Mouse (Mus musculus) E14TG2a.4 (cell line): Measurements from ENCODE around the gene Cflar.

Source experiments
- H3K27me3 ChIP-seq: 2 replicates; pipeline ENCODE4 v1.6.1; 2014; ENCODE audit warnings: low read length, control low read depth; ENCODE audit not compliant: insufficient read depth
- H3K36me3 ChIP-seq: 2 replicates; pipeline ENCODE4 v1.6.1; 2014; ENCODE audit warnings: low read length, control low read depth; ENCODE audit not compliant: insufficient read depth
- H3K4me1 ChIP-seq: replicated peaks from 2 replicates; pipeline ENCODE4 v1.6.1; 2014; ENCODE audit warnings: low read depth, low read length, control low read depth
- H3K4me3 ChIP-seq: replicated peaks from 2 replicates; pipeline ENCODE4 v1.5.1; 2014; ENCODE audit warnings: mild to moderate bottlenecking, low read length
- H3K9me3 ChIP-seq: 2 replicates; pipeline ENCODE4 v1.6.1; 2014; ENCODE audit warnings: low read length, control low read depth
- CTCF ChIP-seq: conservative IDR thresholded peaks from 2 replicates; pipeline ENCODE4 v1.5.1; 2014; ENCODE audit warnings: low read length
- NANOG ChIP-seq: IDR thresholded peaks from 2 replicates; pipeline ENCODE4 v1.6.1; 2014; ENCODE audit warnings: borderline replicate concordance, low read length, mixed read lengths
- POU5F1 ChIP-seq: IDR thresholded peaks from 2 replicates; pipeline ENCODE4 v1.6.1; 2014; ENCODE audit warnings: low read length, borderline replicate concordance

The Cflar gene

DNA sequence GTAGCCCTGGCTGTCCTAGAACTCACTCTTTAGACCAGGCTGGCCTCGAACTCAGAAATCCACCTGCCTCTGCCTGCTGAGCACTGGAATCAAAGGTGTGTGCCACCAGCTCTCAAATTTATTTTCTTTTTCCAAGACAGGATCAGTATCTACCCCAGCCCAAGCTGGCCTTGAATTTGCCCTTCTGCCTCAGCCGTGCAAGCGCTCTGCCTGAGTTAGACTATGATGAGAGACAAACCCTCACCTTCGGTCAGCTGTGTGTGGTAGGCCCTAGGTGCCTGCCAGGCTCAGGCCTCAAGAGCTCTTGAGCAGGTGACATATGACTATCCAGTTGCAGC is 5.5 kb downstream of the Cflar start:
- H3K27me3 ChIP-seq: no peaks in the 10 kb centered on the region
- H3K9me3 ChIP-seq: peaks cover 4% of the 10 kb centered on the region; the same call in 1 of the 2 replicates
- TF ChIP-seq POU5F1 (no peak), CTCF (no peak), NANOG (no peak)
- peaks cover 28% of the 10 kb centered on the region for H3K36me3 ChIP-seq
- H3K4me1 ChIP-seq: peaks cover 19% of the 10 kb centered on the region
- no peak overlapping the region for H3K4me3 ChIP-seq

DNA sequence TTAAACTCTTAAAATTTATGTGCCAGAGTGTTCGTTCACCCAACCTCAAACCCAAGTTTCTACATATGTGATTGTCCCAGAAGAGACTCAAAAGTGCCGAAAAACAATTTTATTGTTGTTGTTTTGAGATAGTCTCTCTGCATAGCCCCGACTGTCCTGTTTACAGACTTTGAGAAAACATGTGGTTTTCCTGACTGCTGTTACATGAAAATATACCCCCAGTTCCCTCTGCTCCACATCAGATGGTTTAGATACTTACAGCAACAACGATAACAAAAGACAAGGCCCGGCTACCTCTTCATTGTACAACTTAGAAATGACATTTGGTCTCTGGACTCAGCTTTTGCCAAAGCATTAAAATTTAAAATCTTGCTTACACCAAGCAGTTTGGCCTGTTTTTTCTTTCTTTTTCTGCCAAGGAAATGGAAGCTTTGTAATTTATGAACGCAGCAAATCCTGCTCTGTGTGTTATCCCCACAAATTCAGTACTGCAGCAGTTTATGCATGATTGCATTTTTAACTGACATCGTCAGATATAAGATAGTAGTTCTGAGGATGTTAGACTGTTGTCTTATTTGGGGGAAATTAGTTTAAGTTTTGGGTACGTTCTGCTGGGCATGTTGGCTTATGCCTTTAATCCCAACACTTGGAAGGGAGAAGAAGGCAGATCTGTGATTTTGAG is 6.4 kb downstream of the Cflar start:
- TF ChIP-seq NANOG (no peak), POU5F1 (no peak), CTCF (no peak)
- Histone ChIP-seq H3K4me3 (no peak overlapping the region), H3K9me3 (peaks cover 4% of the 10 kb centered on the region; the same call in 1 of the 2 replicates), H3K36me3 (peaks cover 28% of the 10 kb centered on the region), H3K27me3 (no peaks in the 10 kb centered on the region), H3K4me1 (peaks cover 15% of the 10 kb centered on the region)

DNA sequence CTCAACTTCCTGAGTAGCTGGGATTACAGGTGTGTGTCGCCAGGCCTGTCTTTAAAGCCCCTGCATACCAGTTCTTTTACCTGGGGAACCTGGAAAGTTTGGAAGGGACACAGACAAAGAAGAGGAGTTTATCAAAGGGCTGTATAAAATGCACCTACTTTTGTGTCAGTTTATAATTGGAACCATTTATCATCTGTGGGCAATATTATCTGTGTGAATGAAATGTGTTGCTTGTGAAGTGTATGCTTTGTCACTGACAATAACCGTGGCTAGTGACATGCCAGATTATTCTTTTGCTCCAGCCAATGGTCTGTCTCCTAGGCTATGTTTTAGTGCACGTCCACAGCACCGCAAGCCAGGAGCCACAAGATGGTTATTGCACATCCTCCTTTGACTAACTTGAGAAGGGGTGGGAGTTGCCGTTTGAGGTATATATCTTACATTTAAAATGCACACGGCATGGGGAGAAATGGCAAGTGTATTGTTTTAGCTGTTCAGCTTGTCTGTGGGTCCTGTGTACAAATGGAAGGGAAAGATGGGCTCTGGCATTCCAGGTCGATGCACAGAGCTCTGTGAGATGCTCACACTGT is 8.1 kb downstream of the Cflar start:
- H3K9me3 ChIP-seq: peaks cover 4% of the 10 kb centered on the region; the same call in 1 of the 2 replicates
- TF ChIP-seq POU5F1: no peak
- no peak for TF ChIP-seq NANOG
- TF ChIP-seq CTCF: no peak
- peaks cover 8% of the 10 kb centered on the region; the same call in 1 of the 2 replicates for H3K4me1 ChIP-seq
- peaks cover 28% of the 10 kb centered on the region for H3K36me3 ChIP-seq
- no peak overlapping the region for H3K4me3 ChIP-seq
- no peaks in the 10 kb centered on the region for H3K27me3 ChIP-seq

DNA sequence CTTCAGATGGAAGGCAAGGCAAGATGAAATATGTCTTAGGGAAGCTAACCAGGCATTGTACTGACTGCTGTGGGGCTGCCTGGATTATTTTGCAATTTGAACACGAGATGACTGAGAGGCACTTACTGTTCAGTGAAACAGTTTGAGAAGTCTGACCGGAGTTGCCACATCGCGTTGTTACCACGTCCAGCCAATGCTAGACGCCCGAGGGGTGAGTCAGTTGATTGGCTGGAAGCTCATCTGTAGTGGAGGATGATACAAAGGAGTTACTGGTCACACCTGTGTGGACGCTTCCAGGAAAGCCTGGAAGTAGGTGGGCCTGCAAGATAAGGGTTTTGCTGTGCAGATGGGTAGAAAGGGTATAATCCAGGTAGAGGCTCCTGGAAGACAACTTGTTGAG is 8.8 kb downstream of the Cflar start:
- Histone ChIP-seq H3K9me3 (peaks cover 4% of the 10 kb centered on the region; the same call in 1 of the 2 replicates), H3K36me3 (peaks cover 23% of the 10 kb centered on the region), H3K27me3 (no peaks in the 10 kb centered on the region), H3K4me3 (no peak overlapping the region), H3K4me1 (peaks cover 7% of the 10 kb centered on the region; the same call in 1 of the 2 replicates)
- TF ChIP-seq NANOG: no peak
- no peak for TF ChIP-seq CTCF
- no peak for TF ChIP-seq POU5F1

DNA sequence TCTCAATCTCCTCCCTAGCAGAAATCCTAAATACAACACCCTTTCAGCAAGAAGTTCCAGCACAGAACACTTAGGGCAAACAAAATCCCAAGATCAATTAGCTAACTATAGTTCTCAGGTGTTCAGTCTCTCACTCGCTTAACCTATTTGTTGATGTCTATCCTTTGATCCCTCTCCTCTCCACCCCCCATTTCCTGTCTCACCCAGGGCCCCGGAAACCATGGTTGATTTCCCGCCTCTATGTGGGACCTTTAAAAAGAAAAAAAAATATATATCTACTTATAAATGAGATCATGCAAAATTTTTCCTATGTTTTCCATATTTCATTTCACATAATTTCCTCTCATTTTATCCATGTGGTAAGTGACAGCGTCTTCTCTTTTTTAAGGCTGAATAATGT is 9.7 kb downstream of the Cflar start:
- Histone ChIP-seq H3K9me3 (peaks cover 4% of the 10 kb centered on the region; the same call in 1 of the 2 replicates), H3K27me3 (no peaks in the 10 kb centered on the region), H3K36me3 (peaks cover 14% of the 10 kb centered on the region), H3K4me1 (peaks cover 13% of the 10 kb centered on the region), H3K4me3 (no peak overlapping the region)
- TF ChIP-seq POU5F1 (no peak), CTCF (no peak), NANOG (no peak)

DNA sequence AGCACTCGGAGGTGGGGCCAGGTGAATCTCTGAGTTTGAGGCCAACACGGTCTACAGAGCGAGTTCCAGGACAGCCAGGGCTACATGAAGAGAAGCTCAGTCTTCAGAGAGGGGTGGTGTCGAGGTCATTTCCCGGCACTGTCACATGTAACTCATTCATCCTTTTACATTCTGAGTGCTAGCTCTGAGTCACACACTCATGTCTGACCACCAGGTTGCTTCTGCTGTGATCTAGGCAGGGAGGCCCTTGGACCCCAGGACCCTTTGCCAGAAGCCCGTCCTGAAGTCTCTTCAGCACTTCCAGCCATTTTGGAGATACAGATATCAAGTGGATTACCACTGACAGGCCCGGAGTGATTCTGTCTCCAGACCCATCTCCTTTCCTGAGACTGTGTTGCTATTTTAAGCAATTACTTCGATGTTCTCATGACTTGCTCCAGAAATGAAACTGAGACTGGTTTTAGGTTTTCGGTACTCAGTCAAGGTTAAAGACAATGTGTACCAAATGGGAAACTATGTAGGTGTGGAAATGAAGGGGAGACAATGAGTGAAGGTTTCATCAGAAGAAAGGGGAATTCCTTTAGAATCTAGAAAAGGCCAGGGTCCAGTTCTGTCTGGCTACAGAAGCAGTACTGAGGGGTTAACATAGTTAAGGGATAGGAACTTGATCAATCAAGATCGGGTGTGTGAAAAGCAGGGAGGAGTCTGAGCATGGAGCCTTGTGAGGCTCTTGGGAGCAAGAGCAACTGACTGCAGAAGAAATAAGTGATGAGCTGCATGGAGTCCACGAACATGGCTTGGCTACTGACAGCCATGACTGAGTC is 11.0 kb downstream of the Cflar start:
- Histone ChIP-seq H3K27me3 (no peaks in the 10 kb centered on the region), H3K4me1 (peaks cover 14% of the 10 kb centered on the region), H3K4me3 (no peak overlapping the region), H3K9me3 (peaks cover 4% of the 10 kb centered on the region; the same call in 1 of the 2 replicates), H3K36me3 (peaks cover 7% of the 10 kb centered on the region)
- TF ChIP-seq POU5F1 (no peak), NANOG (no peak), CTCF (no peak)

DNA sequence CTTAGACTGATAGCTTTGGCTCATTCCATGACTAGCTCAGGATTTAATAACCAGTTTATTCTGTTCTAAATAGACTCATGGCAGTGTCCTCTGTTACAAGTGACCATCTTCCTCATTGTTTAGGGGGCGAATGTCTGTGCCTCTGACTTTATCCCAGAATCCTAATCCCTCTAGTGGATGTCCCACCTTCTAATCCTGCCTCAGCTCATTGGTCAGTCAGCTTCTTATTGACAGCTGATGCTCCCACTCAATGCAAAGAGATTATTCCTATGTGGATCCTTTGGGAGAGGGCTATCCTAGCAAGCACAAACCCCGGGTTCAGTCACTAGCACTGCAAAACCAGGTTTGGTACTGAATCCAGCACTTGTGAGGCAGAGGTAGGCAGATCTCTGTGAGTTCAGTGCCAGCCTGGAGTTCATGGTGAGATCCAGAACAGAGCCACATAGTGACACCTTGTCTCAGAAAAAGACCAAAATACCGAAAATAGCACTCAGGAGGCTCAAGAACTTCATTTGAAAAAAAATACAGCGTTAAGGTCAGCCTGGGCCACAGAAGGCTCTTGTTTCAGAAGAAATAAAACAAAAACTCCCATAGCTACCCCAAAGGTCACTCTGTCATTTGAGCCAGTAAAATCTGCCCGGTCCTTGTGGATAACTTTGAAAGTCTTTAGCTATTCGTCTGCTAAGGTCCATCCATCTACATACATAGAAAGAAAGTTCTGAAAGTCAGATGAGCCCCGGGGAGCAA is 11.9 kb downstream of the Cflar start:
- Histone ChIP-seq H3K9me3 (no peaks in the 10 kb centered on the region), H3K27me3 (no peaks in the 10 kb centered on the region), H3K36me3 (peaks cover 13% of the 10 kb centered on the region), H3K4me3 (no peak overlapping the region), H3K4me1 (peaks cover 14% of the 10 kb centered on the region)
- TF ChIP-seq POU5F1 (no peak), CTCF (no peak), NANOG (no peak)
